Mouse (Mus musculus): ENCODE results near the gene Btla. TPM values are rescaled to one million over a fixed set of nuclear protein-coding genes. Genes with fewer than 3 reads are reported as not detected.

Btla gene
- 0.11 and 0.30 TPM in 2 replicates for polyA plus RNA-seq (2016; fragmentation: Nextera tagmentation; extraction: Ambion mirVana)

DNA sequence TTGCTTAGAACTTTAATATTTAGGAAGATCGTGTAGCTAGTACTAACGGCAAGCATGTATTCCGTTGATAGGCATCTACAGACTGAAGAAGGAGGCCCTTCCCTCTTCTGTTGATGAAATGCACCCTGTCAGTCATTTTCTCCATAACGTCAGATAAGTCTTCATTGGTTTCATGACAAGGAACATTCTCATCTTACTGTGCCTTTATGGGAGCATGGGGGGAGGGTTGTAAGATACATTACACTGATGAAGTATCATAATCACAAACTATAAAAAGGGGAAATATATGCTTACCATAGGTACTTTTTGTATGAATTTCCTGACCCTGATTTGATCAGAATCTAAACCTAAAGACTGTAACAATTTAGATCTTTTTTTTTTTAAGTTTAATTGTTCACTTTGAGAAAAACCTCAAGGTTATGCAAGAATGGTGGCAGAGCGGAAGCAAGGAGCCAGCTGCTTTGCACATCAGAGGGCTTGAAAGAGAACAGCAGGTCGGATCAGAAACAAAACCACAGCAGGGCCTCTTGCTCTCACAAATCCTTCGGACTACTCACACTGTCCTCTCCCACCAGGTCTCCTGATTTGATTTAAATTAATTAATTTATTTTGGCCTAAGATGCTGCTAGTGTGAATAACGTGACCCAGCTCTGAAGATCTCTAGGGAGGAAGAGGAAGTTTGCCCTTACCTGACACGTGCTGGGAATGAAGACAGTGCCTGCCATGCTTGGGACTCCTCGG lies at the start of gene Btla:
Btla (plus strand) TSS at position 668 of the 741 bp plus-strand sequence.
- Histone ChIP-seq H3K36me3 (replicated peaks) (no peaks in the 10 kb centered on the region), H3K4me3 (no peak within 1 kb of the TSS), H3K9me3 (no peaks in the 10 kb centered on the region), H3K27ac (0 out of 2 replicates have a peak within 1 kb of the TSS, but pooled peaks have one; percentile 15), H3K4me1 (peaks cover 10% of the 10 kb centered on the region), H3K27me3 (ENCODE audit: poor library complexity, severe bottlenecking) (no peaks in the 10 kb centered on the region)
- DNase-seq (ENCODE audit: extremely low spot score, low spot score), result no peak
- WGBS, result 40% methylated on average over 10 of the region's 10 CpGs

- peaks cover 13% of the 10 kb centered on the region for H3K36me3 ChIP-seq (replicated peaks)
- no peaks in the 10 kb centered on the region for H3K27me3 ChIP-seq (ENCODE audit: poor library complexity, severe bottlenecking)
- 93% methylated on average over 2 of the region's 2 CpGs for WGBS
- H3K27ac ChIP-seq, result no peak overlapping the region
- H3K9me3 ChIP-seq, result no peaks in the 10 kb centered on the region
- no peak for DNase-seq (ENCODE audit: extremely low spot score, low spot score)
- no peak overlapping the region for H3K4me3 ChIP-seq
- H3K4me1 ChIP-seq, result no peaks in the 10 kb centered on the region
Measured at GRCm38 (mm10) chr16:45178552-45178951, 45.6 kb upstream of the Btla start.

- H3K4me1 ChIP-seq, result no peaks in the 10 kb centered on the region
- H3K9me3 ChIP-seq, result no peaks in the 10 kb centered on the region
- WGBS, result 91% methylated on average over 5 of the region's 5 CpGs
- peaks cover 19% of the 10 kb centered on the region for H3K36me3 ChIP-seq (replicated peaks)
- no peaks in the 10 kb centered on the region for H3K27me3 ChIP-seq (ENCODE audit: poor library complexity, severe bottlenecking)
- H3K4me3 ChIP-seq, result no peak overlapping the region
- no peak overlapping the region for H3K27ac ChIP-seq
- DNase-seq (ENCODE audit: extremely low spot score, low spot score), result no peak
Measured at GRCm38 (mm10) chr16:45181824-45182223, 42.3 kb upstream of the Btla start.

GRCm38 (mm10) chr16:45192613-45193012 lies 31.5 kb upstream of the Btla start:
- peak; percentile 62 for DNase-seq (ENCODE audit: extremely low spot score, low spot score)
- no peak overlapping the region for H3K27ac ChIP-seq
- H3K27me3 ChIP-seq (ENCODE audit: poor library complexity, severe bottlenecking), result no peaks in the 10 kb centered on the region
- H3K9me3 ChIP-seq, result no peaks in the 10 kb centered on the region
- peaks cover 9% of the 10 kb centered on the region for H3K36me3 ChIP-seq (replicated peaks)
- no peaks in the 10 kb centered on the region for H3K4me1 ChIP-seq
- 9% methylated on average over 1 of the region's 1 CpGs for WGBS
- no peak overlapping the region for H3K4me3 ChIP-seq

- WGBS, result 33% methylated on average over 6 of the region's 6 CpGs
- DNase-seq (ENCODE audit: extremely low spot score, low spot score), result peak; percentile 61
- H3K4me1 ChIP-seq, result no peaks in the 10 kb centered on the region
Measured at GRCm38 (mm10) chr16:45196816-45197215, 27.3 kb upstream of the Btla start.

DNA sequence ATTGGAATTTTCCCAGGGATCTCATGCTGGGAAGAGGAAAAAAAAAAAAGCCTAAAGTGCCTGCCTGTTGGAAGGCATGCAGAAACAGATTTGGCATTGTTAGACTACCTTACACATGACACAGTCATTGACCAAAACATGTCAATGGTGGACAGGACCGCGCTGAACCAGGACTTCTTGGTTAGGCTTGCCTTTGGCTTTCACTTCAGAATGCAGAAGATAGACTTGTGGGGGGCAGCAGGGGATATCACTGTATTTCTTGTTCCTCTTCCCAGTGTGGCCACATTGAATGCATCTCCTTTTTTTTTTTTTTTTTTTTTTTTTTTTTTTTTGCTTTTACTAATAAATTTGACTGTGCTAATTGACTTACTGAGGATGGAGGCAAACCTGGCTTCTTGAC lies 22.7 kb upstream of the Btla start:
- Histone ChIP-seq H3K9me3 (no peaks in the 10 kb centered on the region), H3K4me1 (no peaks in the 10 kb centered on the region), H3K27me3 (ENCODE audit: poor library complexity, severe bottlenecking) (no peaks in the 10 kb centered on the region), H3K36me3 (replicated peaks) (no peaks in the 10 kb centered on the region), H3K4me3 (no peak overlapping the region), H3K27ac (no peak overlapping the region)
- DNase-seq (ENCODE audit: extremely low spot score, low spot score), result no peak
- WGBS, result 87% methylated on average over 2 of the region's 2 CpGs

More at GRCm38 (mm10) chr16:45196816-45197215, 27.3 kb upstream of the Btla start:
- H3K27ac ChIP-seq, result no peak overlapping the region
- H3K36me3 ChIP-seq (replicated peaks), result no peaks in the 10 kb centered on the region
- no peaks in the 10 kb centered on the region for H3K27me3 ChIP-seq (ENCODE audit: poor library complexity, severe bottlenecking)
- no peak overlapping the region for H3K4me3 ChIP-seq
- H3K9me3 ChIP-seq, result no peaks in the 10 kb centered on the region

DNA sequence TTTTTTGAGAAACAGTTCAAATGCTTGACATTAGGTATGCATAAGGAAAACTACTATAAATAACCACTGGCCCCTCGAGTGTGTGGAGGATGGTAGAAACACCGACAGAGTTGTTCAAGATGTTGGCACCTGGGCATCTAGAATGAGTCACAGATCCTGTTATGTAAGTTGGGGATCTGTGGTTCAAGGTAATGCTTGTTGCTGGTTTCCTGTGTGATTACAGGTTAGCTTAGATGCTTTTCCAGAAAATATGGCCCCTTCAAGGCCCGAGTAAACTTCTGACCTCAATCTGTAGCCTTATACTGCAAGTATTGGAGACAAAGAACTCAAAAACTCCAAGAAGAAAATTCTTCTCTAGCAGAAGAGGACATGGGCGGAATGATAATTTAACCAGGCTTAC lies 19.7 kb upstream of the Btla start:
- Histone ChIP-seq H3K36me3 (replicated peaks) (no peaks in the 10 kb centered on the region), H3K9me3 (no peaks in the 10 kb centered on the region), H3K27ac (no peak overlapping the region), H3K4me1 (no peaks in the 10 kb centered on the region), H3K4me3 (no peak overlapping the region), H3K27me3 (ENCODE audit: poor library complexity, severe bottlenecking) (no peaks in the 10 kb centered on the region)
- WGBS, result 88% methylated on average over 4 of the region's 4 CpGs
- no peak for DNase-seq (ENCODE audit: extremely low spot score, low spot score)

- Histone ChIP-seq H3K4me1 (no peaks in the 10 kb centered on the region), H3K36me3 (replicated peaks) (no peaks in the 10 kb centered on the region)
- WGBS, result 91% methylated on average over 12 of the region's 12 CpGs
Measured at GRCm38 (mm10) chr16:45204859-45205670, 19.1 kb upstream of the Btla start.

GRCm38 (mm10) chr16:45222016-45222415 lies 2.1 kb upstream of the Btla start:
- Histone ChIP-seq H3K36me3 (replicated peaks) (no peaks in the 10 kb centered on the region), H3K4me1 (peaks cover 17% of the 10 kb centered on the region), H3K4me3 (no peak overlapping the region), H3K9me3 (no peaks in the 10 kb centered on the region), H3K27ac (no peak overlapping the region), H3K27me3 (ENCODE audit: poor library complexity, severe bottlenecking) (no peaks in the 10 kb centered on the region)
- WGBS, result 70% methylated on average over 2 of the region's 2 CpGs
- DNase-seq (ENCODE audit: extremely low spot score, low spot score), result no peak

More at GRCm38 (mm10) chr16:45204859-45205670, 19.1 kb upstream of the Btla start:
- Histone ChIP-seq H3K27ac (no peak overlapping the region), H3K4me3 (no peak overlapping the region), H3K27me3 (ENCODE audit: poor library complexity, severe bottlenecking) (no peaks in the 10 kb centered on the region), H3K9me3 (no peaks in the 10 kb centered on the region)
- DNase-seq (ENCODE audit: extremely low spot score, low spot score), result no peak

- Histone ChIP-seq H3K9me3 (no peaks in the 10 kb centered on the region), H3K4me3 (no peak overlapping the region), H3K27ac (no peak overlapping the region), H3K27me3 (ENCODE audit: poor library complexity, severe bottlenecking) (no peaks in the 10 kb centered on the region), H3K4me1 (peaks cover 10% of the 10 kb centered on the region), H3K36me3 (replicated peaks) (no peaks in the 10 kb centered on the region)
- DNase-seq (ENCODE audit: extremely low spot score, low spot score), result no peak
- WGBS, result 83% methylated on average over 3 of the region's 3 CpGs
Measured at GRCm38 (mm10) chr16:45222771-45223170, 1.3 kb upstream of the Btla start.

- Histone ChIP-seq H3K27ac (0 out of 2 replicates have a peak overlapping the region, but pooled peaks have one; percentile 15), H3K27me3 (ENCODE audit: poor library complexity, severe bottlenecking) (no peaks in the 10 kb centered on the region), H3K36me3 (replicated peaks) (no peaks in the 10 kb centered on the region), H3K4me3 (no peak overlapping the region), H3K9me3 (no peaks in the 10 kb centered on the region), H3K4me1 (peaks cover 10% of the 10 kb centered on the region)
- no peak for DNase-seq (ENCODE audit: extremely low spot score, low spot score)
- WGBS, result 66% methylated on average over 4 of the region's 4 CpGs
Measured at GRCm38 (mm10) chr16:45224431-45225008, 405 bp downstream of the Btla start.

DNA sequence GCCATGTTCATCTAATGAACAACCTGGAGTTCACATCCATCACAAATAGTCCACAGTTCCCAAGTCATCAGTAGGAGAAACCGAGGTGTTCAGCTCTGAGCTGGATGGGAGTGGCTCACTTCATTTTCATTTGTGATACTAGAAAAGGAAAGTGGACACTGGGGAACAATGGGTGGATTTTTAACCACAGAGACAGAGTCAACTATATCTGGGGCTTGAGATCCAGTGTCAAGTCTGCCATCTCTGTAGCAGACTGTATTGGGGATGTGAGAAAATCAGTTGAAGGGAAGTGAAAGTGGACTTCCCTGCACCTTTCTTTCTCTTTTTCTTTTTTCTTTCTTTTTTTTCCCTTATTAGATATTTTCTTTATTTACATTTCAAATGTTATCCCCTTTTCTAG lies 2.9 kb downstream of the Btla start:
- H3K27me3 ChIP-seq (ENCODE audit: poor library complexity, severe bottlenecking), result no peaks in the 10 kb centered on the region
- no peak overlapping the region for H3K4me3 ChIP-seq
- peaks cover 10% of the 10 kb centered on the region for H3K4me1 ChIP-seq
- WGBS, result 69% methylated on average over 1 of the region's 1 CpGs
- no peak for DNase-seq (ENCODE audit: extremely low spot score, low spot score)
- no peaks in the 10 kb centered on the region for H3K9me3 ChIP-seq
- H3K27ac ChIP-seq, result no peak overlapping the region
- no peaks in the 10 kb centered on the region for H3K36me3 ChIP-seq (replicated peaks)

DNA sequence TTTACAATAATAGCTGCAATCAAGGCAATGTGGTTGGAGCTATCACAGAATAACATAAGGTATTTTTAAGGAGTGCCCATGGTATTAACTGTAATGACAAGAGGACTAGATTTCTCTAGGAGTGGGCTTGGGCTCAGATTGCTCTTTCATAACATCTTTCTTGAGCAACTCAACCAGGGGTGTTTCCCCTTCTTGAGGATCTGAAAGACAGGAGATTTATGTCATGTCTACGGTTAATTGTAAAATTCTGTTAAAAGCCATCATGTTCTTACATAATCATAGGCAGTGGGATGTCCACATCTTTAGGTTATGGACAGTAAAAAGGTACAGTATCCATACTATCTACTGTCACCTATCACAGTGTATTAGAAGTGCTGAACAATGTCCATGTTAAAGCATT lies 7.2 kb downstream of the Btla start:
- 92% methylated on average over 1 of the region's 1 CpGs for WGBS
- Histone ChIP-seq H3K4me1 (no peaks in the 10 kb centered on the region), H3K27ac (no peak overlapping the region), H3K36me3 (replicated peaks) (no peaks in the 10 kb centered on the region), H3K9me3 (no peaks in the 10 kb centered on the region), H3K27me3 (ENCODE audit: poor library complexity, severe bottlenecking) (no peaks in the 10 kb centered on the region), H3K4me3 (no peak overlapping the region)
- no peak for DNase-seq (ENCODE audit: extremely low spot score, low spot score)
